Mouse (Mus musculus) CD4-positive helper T cell, adult 2 months (primary cell): Measurements from ENCODE around the gene Hdac8.

Experiments used
- DNase-seq: peaks from one replicate; pipeline ENCODE4 v3.0.0-alpha.2; 2012; ENCODE audit warnings: low read depth, missing footprints, low spot score

Hdac8 gene

DNA sequence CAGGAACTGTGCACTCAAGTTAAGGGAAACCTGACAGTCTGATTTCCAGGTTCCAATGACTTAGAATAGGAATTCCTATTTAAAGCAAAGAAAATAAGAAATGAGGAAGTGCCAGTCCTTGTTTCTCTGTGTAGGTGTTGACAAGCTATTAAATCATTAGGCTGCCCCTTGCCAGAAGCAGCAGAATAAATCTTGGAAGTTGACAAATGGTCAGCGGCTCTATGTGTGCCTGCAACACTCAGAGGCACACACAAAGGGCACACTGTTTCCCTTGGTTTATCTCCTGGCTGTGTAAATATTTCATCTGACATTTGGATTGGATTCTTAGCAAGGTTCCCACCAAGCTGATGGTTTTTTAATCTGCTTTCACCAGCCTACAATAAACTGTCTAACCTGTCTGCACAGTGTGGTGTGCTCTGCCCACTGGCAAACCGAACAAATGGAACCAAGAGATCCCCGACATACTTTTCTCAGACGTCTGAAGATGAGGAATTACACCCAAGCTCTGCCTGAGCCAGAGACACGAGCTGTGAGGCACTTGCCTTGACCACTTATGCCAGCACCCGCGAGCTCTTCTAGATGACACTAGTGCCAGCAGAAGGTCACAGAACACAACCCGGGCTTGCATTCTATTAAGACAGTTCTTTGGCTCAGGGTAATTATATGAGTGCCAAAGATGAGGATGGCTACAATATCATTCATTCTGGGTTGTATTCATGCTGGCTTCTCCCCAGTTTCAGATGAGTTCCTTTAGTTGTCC, 165.6 kb downstream of the Hdac8 start:
- no peak for DNase-seq

GRCm38 (mm10) chrX:102319696-102320095, 185.5 kb downstream of the Hdac8 start:
- no peak for DNase-seq

DNA sequence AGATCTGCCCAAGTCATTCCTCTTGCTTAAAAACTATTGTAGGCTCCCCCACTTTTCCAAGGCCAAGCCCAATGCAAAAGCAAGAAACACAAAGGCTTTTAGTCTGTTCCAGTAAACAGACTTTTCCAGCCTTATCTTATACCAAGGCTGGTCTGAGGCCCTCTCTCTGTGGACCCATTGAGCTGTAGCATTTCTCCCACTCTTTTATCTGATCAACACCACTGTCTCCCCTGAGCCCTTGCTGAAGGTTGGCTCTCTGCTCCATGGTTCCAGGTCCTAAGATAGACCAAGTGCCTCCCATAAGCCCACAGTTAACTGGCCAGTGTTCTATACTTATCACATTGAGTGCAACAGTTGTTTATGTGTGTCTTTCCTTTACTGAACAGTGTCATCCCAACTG, 185.9 kb downstream of the Hdac8 start:
- DNase-seq, result no peak

GRCm38 (mm10) chrX:102318782-102319181, 186.4 kb downstream of the Hdac8 start:
- DNase-seq, result no peak

GRCm38 (mm10) chrX:102311119-102311518, 194.0 kb downstream of the Hdac8 start:
- no peak for DNase-seq

- DNase-seq, result no peak
Measured at GRCm38 (mm10) chrX:102307511-102307910, 197.6 kb downstream of the Hdac8 start.

GRCm38 (mm10) chrX:102305806-102306205, 199.4 kb downstream of the Hdac8 start:
- DNase-seq, result no peak

DNA sequence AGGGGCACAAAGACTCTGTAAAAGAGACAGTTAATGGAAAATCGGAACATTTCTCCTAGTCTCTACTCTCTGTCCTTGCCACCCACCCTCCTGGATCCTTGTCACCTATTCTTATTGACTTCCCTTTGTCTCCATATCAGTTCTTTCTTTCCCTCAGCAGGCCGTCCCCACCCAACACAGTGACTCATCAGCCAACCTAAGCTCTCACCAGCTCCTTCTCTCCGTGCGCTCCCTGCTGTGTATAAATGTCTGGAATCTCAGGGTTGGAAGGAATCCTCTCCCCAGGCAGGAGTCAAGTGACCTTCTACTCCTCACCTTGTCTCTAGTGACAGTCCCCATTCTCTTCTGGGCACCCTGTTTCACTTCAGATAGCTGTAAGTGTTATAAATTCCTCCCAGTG, 200.2 kb downstream of the Hdac8 start:
- no peak for DNase-seq

GRCm38 (mm10) chrX:102302476-102302875, 202.7 kb downstream of the Hdac8 start:
- DNase-seq, result no peak

DNA sequence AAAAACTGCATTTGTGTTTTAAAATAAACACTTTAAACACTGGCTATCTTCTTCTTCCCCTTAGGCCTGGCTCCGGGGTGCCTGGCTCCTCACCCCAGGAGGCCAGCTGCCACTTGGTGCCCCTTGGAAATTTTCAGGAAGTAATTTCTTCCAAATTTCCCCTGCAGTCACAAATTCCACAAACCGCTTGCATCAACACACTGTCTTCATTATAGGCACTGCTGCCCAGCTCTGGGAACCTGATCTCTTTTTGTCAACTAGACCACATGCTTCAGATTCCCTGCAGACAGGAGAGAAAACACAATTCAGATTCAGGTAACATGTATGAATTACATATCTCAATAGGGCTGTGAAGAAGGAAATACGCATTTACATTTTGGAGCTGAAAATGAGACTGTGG, 220.3 kb downstream of the Hdac8 start:
- no peak for DNase-seq

DNA sequence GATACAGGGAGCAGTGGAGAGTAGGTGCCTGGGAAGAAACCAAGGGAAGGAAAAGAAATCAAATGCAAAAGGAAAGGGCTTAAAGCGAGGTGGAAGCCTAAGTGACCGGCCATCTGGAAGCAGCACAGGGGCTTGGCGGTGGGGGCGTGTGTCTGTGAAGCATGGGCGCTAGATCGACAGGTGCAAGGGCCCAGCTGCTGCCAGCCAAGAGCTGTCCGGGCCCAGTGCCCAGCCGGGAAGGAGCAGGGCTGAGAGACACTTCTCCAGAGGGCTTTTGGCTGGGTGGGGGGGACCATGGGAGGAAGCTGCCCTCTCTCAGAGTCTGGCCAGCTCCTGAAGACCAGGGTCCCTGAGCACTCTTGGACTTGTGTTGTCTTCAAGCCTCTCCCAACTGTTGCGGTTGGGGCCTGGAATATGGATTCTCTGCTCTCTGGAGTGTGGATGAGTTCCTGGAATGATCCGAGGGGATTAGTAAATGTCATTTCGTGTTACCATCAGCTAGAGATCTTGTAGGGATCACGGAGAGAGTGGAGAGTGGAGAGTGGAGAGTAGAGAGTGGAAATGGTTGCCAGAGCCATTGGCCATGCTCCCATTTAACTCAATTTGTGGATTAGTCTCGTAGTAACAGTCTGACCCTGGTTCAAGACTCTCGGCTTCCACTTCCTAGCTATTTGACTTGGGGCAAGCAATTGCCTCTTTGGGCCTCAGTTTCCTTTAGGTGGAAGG, 242.4 kb downstream of the Hdac8 start:
- DNase-seq, result no peak

DNA sequence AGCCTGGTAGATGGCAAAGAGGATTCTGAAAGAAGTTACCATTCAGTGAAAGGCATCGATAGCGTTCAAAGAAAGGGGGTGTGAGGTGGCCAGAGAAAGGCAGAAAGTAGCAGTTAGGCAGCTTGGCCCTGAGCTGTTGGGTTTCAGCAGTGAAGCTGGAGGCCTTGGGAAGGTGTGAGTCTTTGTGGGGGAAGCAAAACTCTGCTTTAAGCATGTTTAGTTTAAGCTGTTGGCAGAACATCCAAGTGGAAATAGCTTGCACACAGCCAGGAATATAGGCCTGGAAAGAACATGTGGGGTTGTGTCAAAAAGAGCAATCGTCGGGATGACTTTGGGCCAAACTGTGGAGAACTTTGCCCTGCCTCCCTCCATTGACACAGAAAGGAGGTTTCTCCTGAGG, 245.4 kb downstream of the Hdac8 start:
- DNase-seq, result no peak

- no peak for DNase-seq
Measured at GRCm38 (mm10) chrX:102253892-102254291, 251.3 kb downstream of the Hdac8 start.

DNA sequence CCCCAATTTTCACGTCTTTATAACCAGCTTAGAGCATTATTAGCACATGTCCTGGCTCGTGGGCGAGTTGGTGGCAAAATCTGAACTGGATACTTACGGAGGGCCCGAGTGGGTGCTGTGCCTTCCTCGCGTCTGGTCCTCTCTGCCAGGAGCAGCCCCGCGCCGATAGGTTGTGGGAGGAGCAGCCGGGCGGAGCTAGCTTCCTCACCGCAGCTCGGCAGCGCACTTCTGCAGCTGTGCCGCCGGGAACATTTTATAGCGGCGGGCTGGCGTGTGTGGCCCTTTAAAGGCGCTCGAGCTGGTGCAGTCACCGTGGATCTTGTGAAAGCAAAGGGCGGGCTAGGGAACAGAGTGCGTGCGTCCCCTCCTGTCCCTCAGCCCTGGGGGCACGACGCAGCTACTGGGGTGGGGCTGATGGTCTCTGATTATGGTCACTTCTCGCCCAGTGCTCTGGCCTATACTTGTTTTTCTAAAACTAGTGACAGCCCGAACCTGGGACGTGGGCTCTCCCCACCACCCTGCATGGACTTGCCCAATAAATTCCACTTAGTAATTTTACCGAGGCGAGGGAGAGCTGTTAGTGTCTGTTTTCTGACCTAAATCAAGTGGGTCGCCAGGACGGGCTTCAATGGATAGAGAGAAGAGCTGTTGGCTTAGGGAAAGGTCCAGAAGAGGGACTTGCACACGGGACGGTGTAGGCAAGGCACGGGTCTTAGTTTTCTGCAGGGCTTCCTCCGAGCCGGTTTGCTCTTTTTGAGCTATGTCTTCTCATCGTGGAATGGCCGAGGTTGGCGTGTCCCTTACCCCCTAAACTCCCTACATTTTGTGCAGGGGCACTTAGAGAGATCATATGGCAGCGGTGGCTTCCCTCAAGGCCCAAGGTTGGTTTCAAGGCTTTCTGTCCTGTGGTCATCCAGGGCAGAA, 253.0 kb downstream of the Hdac8 start, which contains the start of gene Cited1:
Cited1 (minus strand) TSS at position 245 of the 924 bp plus-strand sequence.
- peak; percentile 21 for DNase-seq

GRCm38 (mm10) chrX:102251221-102251936, 253.8 kb downstream of the Hdac8 start:
- no peak for DNase-seq

GRCm38 (mm10) chrX:102250891-102251170, 254.3 kb downstream of the Hdac8 start:
- no peak for DNase-seq

DNA sequence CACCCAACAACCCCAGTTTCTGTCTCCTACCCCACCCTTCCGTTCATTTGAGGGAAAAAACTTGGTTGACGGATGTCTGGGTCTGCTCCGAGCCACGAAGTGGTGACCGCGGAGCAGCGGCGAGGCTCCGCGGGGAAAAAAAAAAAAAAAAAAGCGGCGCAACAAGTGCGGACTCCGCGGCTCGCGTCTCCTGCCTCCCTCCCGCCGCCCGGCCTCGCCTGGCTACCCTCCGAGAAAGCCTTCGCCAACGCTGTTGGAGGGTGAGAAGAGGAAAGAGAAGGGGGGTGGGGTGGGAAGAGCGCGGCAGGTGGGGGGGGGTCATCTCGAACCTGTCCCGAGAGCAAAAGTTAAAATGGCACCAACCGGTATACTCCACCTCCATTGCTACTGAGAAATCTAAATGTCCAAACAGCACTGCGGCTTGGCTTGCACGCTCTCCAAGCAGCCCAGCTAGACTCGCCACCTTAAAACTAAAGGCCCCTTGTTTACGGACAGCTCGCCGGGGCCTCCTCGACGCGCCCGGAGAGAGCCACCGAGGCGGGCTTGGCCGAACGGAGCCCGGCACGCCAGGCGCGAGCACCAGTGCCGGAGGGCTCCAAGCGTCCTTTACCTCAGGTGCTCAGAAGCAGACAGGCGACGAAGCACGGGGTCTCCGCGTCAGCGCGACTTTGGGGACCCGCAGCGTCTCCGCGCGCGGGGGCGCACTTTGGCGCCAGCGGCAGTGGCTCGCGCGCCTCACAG, 254.8 kb downstream of the Hdac8 start:
- no peak for DNase-seq

DNA sequence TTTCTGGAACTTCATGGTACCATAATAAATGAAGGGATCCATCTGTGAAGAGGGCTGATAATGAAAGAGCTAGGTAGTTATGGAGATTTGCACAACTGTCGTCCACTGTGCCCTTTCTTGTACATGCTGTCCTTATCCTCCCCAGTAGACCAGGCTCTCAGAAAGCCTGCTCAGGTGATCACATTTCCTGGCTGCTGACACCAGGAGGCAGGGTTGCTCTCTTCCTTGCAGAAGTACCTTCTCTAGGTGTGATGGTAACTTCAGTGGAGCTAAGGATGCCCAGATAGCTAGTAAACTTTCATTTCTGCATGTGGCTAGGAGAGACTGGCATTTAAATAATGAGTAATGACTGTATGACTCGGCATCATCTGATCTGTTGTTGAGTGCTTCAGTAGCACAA, 260.8 kb downstream of the Hdac8 start:
- DNase-seq, result no peak
